Mouse (Mus musculus) hindbrain, embryonic 13.5 days (tissue): ENCODE data around the gene 2210408I21Rik. TPM values are rescaled to one million over a fixed set of nuclear protein-coding genes. Genes with fewer than 3 reads are reported as not detected.
A peak's percentile ranks its signal among the peaks of the same experiment; 100 is the strongest.

Source experiments
- ATAC-seq: fragments of 200-750 bp; cut with Nextera tagmentation; 2 replicates; pipeline ENCODE4 v1.8.0; 2017; ENCODE audit warnings: moderate TSS enrichment; ENCODE audit not compliant: low FRiP score
- H3K27ac ChIP-seq: fragments of 300-500 bp; sonication (generic); 2 replicates; pipeline ENCODE4 v1.5.1; 2015; ENCODE audit warnings: inconsistent platforms, mild to moderate bottlenecking, moderate library complexity
- H3K27me3 ChIP-seq: fragments of 300-500 bp; sonication (generic); 2 replicates; pipeline ENCODE4 v1.6.1; 2015; ENCODE audit warnings: mild to moderate bottlenecking, inconsistent platforms
- H3K36me3 ChIP-seq: fragments of 300-500 bp; sonication (generic); 2 replicates; pipeline ENCODE4 v1.6.1; 2015; ENCODE audit warnings: mild to moderate bottlenecking, inconsistent platforms
- H3K4me1 ChIP-seq: fragments of 300-500 bp; sonication (generic); replicated peaks from 2 replicates; pipeline ENCODE4 v1.6.1; 2015; ENCODE audit warnings: inconsistent platforms
- H3K4me2 ChIP-seq: fragments of 300-500 bp; sonication (generic); 2 replicates; pipeline ENCODE4 v1.6.1; 2015; ENCODE audit warnings: inconsistent platforms, mild to moderate bottlenecking, moderate library complexity
- H3K4me3 ChIP-seq: fragments of 300-500 bp; sonication (generic); 2 replicates; pipeline ENCODE4 v1.5.1; 2015; ENCODE audit warnings: mild to moderate bottlenecking, inconsistent platforms
- H3K9ac ChIP-seq: fragments of 300-500 bp; sonication (generic); 2 replicates; pipeline ENCODE4 v1.6.1; 2015; ENCODE audit warnings: mild to moderate bottlenecking, inconsistent platforms
- H3K9me3 ChIP-seq: fragments of 300-500 bp; sonication (generic); 2 replicates; pipeline ENCODE4 v1.6.1; 2016; ENCODE audit warnings: inconsistent platforms
- WGBS: fragments of 180-500 bp; shearing (Covaris S2); methylation state at CpG from one replicate; pipeline ENCODE4 v1.1.7; 2015; 5-methylcytosine and 5-hydroxymethylcytosine counted together
- polyA plus RNA-seq: library from polyadenylated mRNA; unstranded; fragments of >200 nt; fragmentation: Nextera tagmentation; extraction: Ambion mirVana; gene quantifications from 2 replicates; pipeline ENCODE4 v1.2.1, GENCODE M21; 2015

2210408I21Rik gene
- polyA plus RNA-seq, 1 experiment from 2014 or later, result 12.9 TPM

DNA sequence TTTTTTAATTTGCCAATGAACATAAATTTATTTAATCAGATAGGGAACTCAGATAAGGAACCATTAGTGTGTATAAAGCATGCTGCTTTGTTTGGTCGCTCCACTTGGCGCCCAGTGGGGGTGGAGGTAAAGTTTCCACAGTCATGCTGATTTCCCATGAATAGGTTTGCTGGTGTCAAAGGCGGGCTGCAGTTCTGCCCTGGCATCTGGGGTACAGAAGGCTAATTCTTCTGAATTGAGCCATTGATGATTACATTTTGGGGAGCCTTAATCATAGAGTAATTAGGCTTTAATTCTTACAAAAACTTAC is 413.0 kb downstream of the 2210408I21Rik start:
- H3K9ac ChIP-seq, result no peak overlapping the region
- H3K27ac ChIP-seq, result no peak overlapping the region
- peak; percentile 90 for ATAC-seq
- peaks cover 7% of the 10 kb centered on the region; the same call in 1 of the 2 replicates for H3K4me1 ChIP-seq
- no peaks in the 10 kb centered on the region for H3K36me3 ChIP-seq
- no peaks in the 10 kb centered on the region for H3K27me3 ChIP-seq
- WGBS, result 2% methylated on average over 3 of the region's 3 CpGs
- H3K4me2 ChIP-seq, result peak overlapping the region; percentile 49
- H3K4me3 ChIP-seq, result peak overlapping the region; percentile 22
- no peaks in the 10 kb centered on the region for H3K9me3 ChIP-seq

DNA sequence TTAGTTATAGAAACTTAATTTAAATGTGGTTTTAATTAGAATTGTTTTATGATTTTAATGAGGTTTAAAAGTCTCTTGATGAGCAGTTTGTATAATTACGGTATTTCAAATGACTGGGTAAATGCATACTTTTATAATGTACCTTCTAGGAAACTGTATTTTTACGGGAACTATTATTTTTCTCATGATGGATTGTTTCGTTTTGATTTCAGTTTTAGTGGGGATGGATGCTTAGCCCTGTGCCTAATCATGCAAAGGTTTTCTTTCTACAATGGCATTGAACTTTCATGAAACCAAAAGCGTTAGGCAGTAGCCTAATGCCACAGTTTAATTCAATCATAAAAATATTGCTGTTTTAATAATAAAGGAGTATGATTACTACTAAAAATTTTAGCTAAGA is 413.4 kb downstream of the 2210408I21Rik start:
- H3K4me3 ChIP-seq, result no peak overlapping the region
- ATAC-seq, result no peak
- peaks cover 7% of the 10 kb centered on the region; the same call in 1 of the 2 replicates for H3K4me1 ChIP-seq
- no peaks in the 10 kb centered on the region for H3K9me3 ChIP-seq
- no peaks in the 10 kb centered on the region for H3K36me3 ChIP-seq
- no peak overlapping the region for H3K4me2 ChIP-seq
- no peak overlapping the region for H3K9ac ChIP-seq
- WGBS, result 39% methylated on average over 4 of the region's 4 CpGs
- H3K27ac ChIP-seq, result no peak overlapping the region
- H3K27me3 ChIP-seq, result no peaks in the 10 kb centered on the region

DNA sequence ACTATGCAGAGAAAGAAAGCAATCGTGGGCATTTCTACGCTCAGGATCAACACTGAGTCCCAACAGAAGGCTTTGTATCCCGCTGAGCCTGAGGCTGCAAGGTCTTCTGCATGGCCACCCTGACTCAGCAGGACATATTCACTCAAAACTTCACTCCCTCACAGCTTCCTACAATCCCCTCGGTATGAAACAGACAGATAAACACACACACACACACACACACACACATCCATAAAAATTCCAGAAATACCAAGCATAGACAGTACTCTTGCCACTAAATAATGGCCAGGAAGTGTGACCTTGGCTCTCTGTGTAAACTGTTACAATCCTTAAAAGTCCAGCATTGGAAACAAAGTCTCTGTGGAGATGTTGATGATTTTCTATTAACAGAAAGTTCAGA is 458.7 kb downstream of the 2210408I21Rik start:
- ATAC-seq, result no peak
- H3K9me3 ChIP-seq, result no peaks in the 10 kb centered on the region
- H3K36me3 ChIP-seq, result no peaks in the 10 kb centered on the region
- H3K27ac ChIP-seq, result no peak overlapping the region
- H3K4me2 ChIP-seq, result no peak overlapping the region
- no peak overlapping the region for H3K9ac ChIP-seq
- no peak overlapping the region for H3K4me3 ChIP-seq
- no peaks in the 10 kb centered on the region for H3K27me3 ChIP-seq
- H3K4me1 ChIP-seq, result no peaks in the 10 kb centered on the region
- 71% methylated on average over 4 of the region's 4 CpGs for WGBS

DNA sequence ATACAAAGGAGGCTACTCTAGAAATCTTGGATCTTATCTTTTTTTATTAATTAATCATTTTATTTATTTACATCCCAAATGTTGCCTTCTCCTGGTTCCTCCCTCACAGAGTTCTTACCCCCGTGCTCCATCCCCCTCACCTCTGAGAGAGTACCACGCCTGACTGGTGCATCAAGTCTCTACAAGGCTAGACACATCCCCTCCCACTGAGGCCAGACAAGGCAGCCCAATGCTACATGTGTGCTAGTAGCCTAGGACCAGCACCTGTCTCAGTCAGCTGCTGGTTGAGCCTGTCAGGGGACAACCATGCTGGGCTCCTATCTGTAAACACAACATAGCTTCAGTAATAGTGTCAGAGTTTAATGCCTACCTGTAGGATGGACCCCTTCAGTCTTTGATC is 480.0 kb downstream of the 2210408I21Rik start:
- Histone ChIP-seq H3K9ac (no peak overlapping the region), H3K27me3 (no peaks in the 10 kb centered on the region), H3K4me2 (no peak overlapping the region), H3K9me3 (no peaks in the 10 kb centered on the region), H3K36me3 (no peaks in the 10 kb centered on the region), H3K27ac (no peak overlapping the region), H3K4me3 (no peak overlapping the region), H3K4me1 (no peaks in the 10 kb centered on the region)
- WGBS, result 80% methylated on average over 2 of the region's 2 CpGs
- ATAC-seq, result 0 out of 2 replicates have a peak, but pooled peaks have one; percentile 17

Other genes with a start within 250 kb of the 2210408I21Rik start
- 32.2 and 38.2 TPM in 2 replicates for gene Slf1, start 67 bp upstream of the 2210408I21Rik start, polyA plus RNA-seq